In the genomic region with DNA sequence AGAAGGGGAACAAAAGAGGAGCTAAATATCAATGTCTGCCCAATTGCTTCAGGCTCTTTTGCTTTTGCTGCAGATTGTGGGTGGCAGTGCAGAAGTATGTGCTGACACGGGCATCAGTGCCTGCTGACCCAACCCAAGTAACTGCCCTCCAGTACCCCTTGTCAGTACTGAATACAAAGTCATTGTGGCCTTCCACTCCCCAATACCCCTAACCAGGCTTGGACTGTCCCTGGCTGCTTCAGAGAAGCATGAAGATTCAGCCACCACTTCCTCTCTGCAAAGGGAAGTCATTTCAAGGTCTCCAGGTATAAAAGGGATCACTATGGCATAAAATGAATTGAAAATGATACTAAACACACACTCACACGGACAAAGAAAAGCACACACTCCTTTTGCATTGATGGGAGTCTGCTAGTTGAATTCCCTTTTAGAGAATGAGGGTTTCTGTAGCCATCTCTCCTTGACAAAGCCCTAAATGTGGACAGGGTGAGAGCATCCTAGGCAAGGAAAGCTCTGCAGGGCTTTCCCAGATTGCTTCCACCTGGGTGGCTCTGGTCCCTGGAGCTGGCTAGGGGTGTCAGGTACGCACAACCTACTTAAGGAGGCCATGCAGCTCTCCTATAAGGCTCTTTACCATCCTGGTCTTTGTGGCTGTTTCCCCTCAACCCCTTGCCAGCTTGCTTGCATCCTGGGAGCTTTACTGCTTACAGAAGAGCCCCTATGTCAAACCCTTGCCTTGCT, we compare ENCODE assay signal across 8 mouse cellular contexts. TPM values are rescaled to one million over a fixed set of nuclear protein-coding genes. Genes with fewer than 3 reads are reported as not detected.
DNase-seq lines count a peak whose midpoint lies in the region; ATAC-seq lines count a peak whose summit lies in the region.

No protein-coding gene starts in this region.

- no peak for DNase-seq in heart, adult 18-20 months
- no peak for DNase-seq in midbrain, embryonic 10.5 days (ENCODE audit: low spot score)
- DNase-seq in urinary bladder, postnatal 25 days (ENCODE audit: low spot score), result no peak
- no peak for DNase-seq in ovary, postnatal 36 days (ENCODE audit: low spot score)
- no peak for DNase-seq in testis, postnatal 14 days (ENCODE audit: low spot score)

- no peaks in the 10 kb centered on the region for H3K36me3 ChIP-seq in heart, embryonic 13.5 days
- no peaks in the 10 kb centered on the region for H3K36me3 ChIP-seq in forebrain, embryonic 16.5 days (ENCODE audit: control insufficient read depth, insufficient read depth)
- H3K36me3 ChIP-seq in midbrain, embryonic 10.5 days, result no peaks in the 10 kb centered on the region

- peak overlapping the region; percentile 57 for H3K4me3 ChIP-seq in heart, embryonic 13.5 days
- H3K4me3 ChIP-seq in forebrain, embryonic 16.5 days (replicated peaks; ENCODE audit: low read length), result peak overlapping the region; percentile 52
- peak overlapping the region; percentile 54; the same call in 1 of the 2 replicates for H3K4me3 ChIP-seq in midbrain, embryonic 10.5 days

- H3K9ac ChIP-seq in heart, embryonic 13.5 days, result peak overlapping the region; percentile 79
- peak overlapping the region; percentile 57 for H3K9ac ChIP-seq in forebrain, embryonic 16.5 days (replicated peaks; ENCODE audit: low read depth, low read length)

- H3K27ac ChIP-seq in heart, embryonic 13.5 days (replicated peaks), result no peak overlapping the region
- H3K27ac ChIP-seq in forebrain, embryonic 16.5 days (ENCODE audit: low read length), result peak overlapping the region; percentile 50
- peak overlapping the region; percentile 74 for H3K27ac ChIP-seq in midbrain, embryonic 10.5 days (replicated peaks)

- no peaks in the 10 kb centered on the region for H3K4me1 ChIP-seq in heart, embryonic 13.5 days
- H3K4me1 ChIP-seq in forebrain, embryonic 16.5 days (replicated peaks; ENCODE audit: control insufficient read depth, insufficient read depth, low read length), result 0 out of 2 replicates have a peak, but pooled peaks cover 4% of the 10 kb centered on the region
- H3K4me1 ChIP-seq in midbrain, embryonic 10.5 days, result peaks cover 15% of the 10 kb centered on the region

- ATAC-seq in heart, embryonic 13.5 days (ENCODE audit: extremely low read depth, insufficient number of reproducible peaks, low FRiP score, low TSS enrichment), result no peak
- peak; percentile 83 for ATAC-seq in cerebellum, adult (ENCODE audit: insufficient number of reproducible peaks, low FRiP score, low TSS enrichment)
- ATAC-seq in forebrain, embryonic 16.5 days, result peak; percentile 34

- H3K9me3 ChIP-seq in heart, embryonic 13.5 days, result no peaks in the 10 kb centered on the region
- H3K9me3 ChIP-seq in forebrain, embryonic 16.5 days (ENCODE audit: control insufficient read depth, low read length), result no peaks in the 10 kb centered on the region
- no peaks in the 10 kb centered on the region for H3K9me3 ChIP-seq in midbrain, embryonic 10.5 days (replicated peaks)

- WGBS in heart, embryonic 13.5 days, result 40% methylated on average over 3 of the region's 3 CpGs
- WGBS in forebrain, embryonic 16.5 days, result 48% methylated on average over 3 of the region's 3 CpGs
- WGBS in midbrain, embryonic 10.5 days, result 56% methylated on average over 3 of the region's 3 CpGs

- H3K27me3 ChIP-seq in heart, embryonic 13.5 days (replicated peaks), result no peaks in the 10 kb centered on the region; the same call in 1 of the 2 replicates
- no peaks in the 10 kb centered on the region for H3K27me3 ChIP-seq in forebrain, embryonic 16.5 days (replicated peaks; ENCODE audit: control insufficient read depth, insufficient read depth, low read length)
- H3K27me3 ChIP-seq in midbrain, embryonic 10.5 days (ENCODE audit: low read depth, poor library complexity, severe bottlenecking), result peaks cover 42% of the 10 kb centered on the region

- peak overlapping the region; percentile 71 for H3K4me2 ChIP-seq in heart, embryonic 13.5 days
- H3K4me2 ChIP-seq in forebrain, embryonic 16.5 days (ENCODE audit: low read length), result peak overlapping the region; percentile 54

RNA-seq across cellular contexts. Expression of gene Arhgef9, which starts 1.1 kb away (rescaled TPM):
- polyA plus RNA-seq in heart, embryonic 13.5 days (2015; fragmentation: Nextera tagmentation; extraction: Ambion mirVana), result 10.3 and 10.7 TPM in 2 replicates
- total RNA-seq in heart, adult 18-20 months (2021), result 10 to 100 TPM; 15.5 to 15.8 TPM
- 43.8 and 45.5 TPM in 2 replicates for polyA plus RNA-seq in forebrain, embryonic 16.5 days (2015; fragmentation: Nextera tagmentation; extraction: Ambion mirVana)
- polyA plus RNA-seq in midbrain, embryonic 10.5 days (2016; fragmentation: Nextera tagmentation; extraction: Ambion mirVana), result 15.7 and 20.0 TPM in 2 replicates
